Mouse (Mus musculus): ENCODE results near the gene Hspb9. TPM values are rescaled to one million over a fixed set of nuclear protein-coding genes. Genes with fewer than 3 reads are reported as not detected.

Gene Hspb9
- polyA plus RNA-seq, 1 experiment from 2014 or later: not detected

GRCm38 (mm10) chr11:100720345-100720744, 6.7 kb downstream of the Hspb9 start:
- no peaks in the 10 kb centered on the region for H3K27me3 ChIP-seq (ENCODE audit: control insufficient read depth, insufficient read depth, low read length)
- ATAC-seq (ENCODE audit: low FRiP score): no peak
- no peak overlapping the region for H3K4me3 ChIP-seq (replicated peaks; ENCODE audit: low read length)
- H3K36me3 ChIP-seq (replicated peaks; ENCODE audit: control insufficient read depth, insufficient read depth): peaks cover 39% of the 10 kb centered on the region
- no peak overlapping the region for H3K4me2 ChIP-seq (replicated peaks)
- H3K27ac ChIP-seq: peak overlapping the region; percentile 56; the same call in 1 of the 2 replicates
- no peak for DNase-seq (ENCODE audit: low spot score)
- 83% methylated on average over 5 of the region's 5 CpGs for WGBS
- H3K9me3 ChIP-seq (ENCODE audit: control insufficient read depth, low read length): no peaks in the 10 kb centered on the region
- no peak overlapping the region; the same call in 1 of the 2 replicates for H3K9ac ChIP-seq
- H3K4me1 ChIP-seq (replicated peaks; ENCODE audit: control insufficient read depth, insufficient read depth, low read length): peaks cover 8% of the 10 kb centered on the region

- Histone ChIP-seq H3K9ac (peak overlapping the region; percentile 20; the same call in 1 of the 2 replicates), H3K9me3 (ENCODE audit: control insufficient read depth, low read length) (no peaks in the 10 kb centered on the region), H3K4me1 (replicated peaks; ENCODE audit: control insufficient read depth, insufficient read depth, low read length) (peaks cover 8% of the 10 kb centered on the region), H3K36me3 (replicated peaks; ENCODE audit: control insufficient read depth, insufficient read depth) (peaks cover 30% of the 10 kb centered on the region), H3K4me2 (replicated peaks) (no peak overlapping the region), H3K27ac (peak overlapping the region; percentile 56), H3K27me3 (ENCODE audit: control insufficient read depth, insufficient read depth, low read length) (no peaks in the 10 kb centered on the region), H3K4me3 (replicated peaks; ENCODE audit: low read length) (no peak overlapping the region)
- no peak for DNase-seq (ENCODE audit: low spot score)
- no peak for ATAC-seq (ENCODE audit: low FRiP score)
- WGBS: 65% methylated on average over 4 of the region's 4 CpGs
These were observed 7.6 kb downstream of the Hspb9 start for GRCm38 (mm10) chr11:100721254-100721653.

- Histone ChIP-seq H3K4me2 (replicated peaks) (no peak overlapping the region), H3K36me3 (replicated peaks; ENCODE audit: control insufficient read depth, insufficient read depth) (peaks cover 24% of the 10 kb centered on the region), H3K4me1 (replicated peaks; ENCODE audit: control insufficient read depth, insufficient read depth, low read length) (peaks cover 8% of the 10 kb centered on the region), H3K9ac (peak overlapping the region; percentile 20; the same call in 1 of the 2 replicates), H3K27ac (peak overlapping the region; percentile 56; the same call in 1 of the 2 replicates), H3K4me3 (replicated peaks; ENCODE audit: low read length) (no peak overlapping the region), H3K9me3 (ENCODE audit: control insufficient read depth, low read length) (no peaks in the 10 kb centered on the region), H3K27me3 (ENCODE audit: control insufficient read depth, insufficient read depth, low read length) (no peaks in the 10 kb centered on the region)
- no peak for DNase-seq (ENCODE audit: low spot score)
- ATAC-seq (ENCODE audit: low FRiP score): no peak
- WGBS: 72% methylated on average over 8 of the region's 8 CpGs
These were observed 8.3 kb downstream of the Hspb9 start for GRCm38 (mm10) chr11:100721776-100722492.

GRCm38 (mm10) chr11:100722493-100723028, 8.9 kb downstream of the Hspb9 start:
- Histone ChIP-seq H3K4me1 (replicated peaks; ENCODE audit: control insufficient read depth, insufficient read depth, low read length) (peaks cover 8% of the 10 kb centered on the region), H3K36me3 (replicated peaks; ENCODE audit: control insufficient read depth, insufficient read depth) (peaks cover 17% of the 10 kb centered on the region), H3K9me3 (ENCODE audit: control insufficient read depth, low read length) (no peaks in the 10 kb centered on the region), H3K4me3 (replicated peaks; ENCODE audit: low read length) (no peak overlapping the region), H3K4me2 (replicated peaks) (no peak overlapping the region), H3K9ac (no peak overlapping the region), H3K27ac (no peak overlapping the region), H3K27me3 (ENCODE audit: control insufficient read depth, insufficient read depth, low read length) (no peaks in the 10 kb centered on the region)
- 62% methylated on average over 2 of the region's 2 CpGs for WGBS
- no peak for ATAC-seq (ENCODE audit: low FRiP score)
- no peak for DNase-seq (ENCODE audit: low spot score)

GRCm38 (mm10) chr11:100724919-100725512, 11.4 kb downstream of the Hspb9 start:
- H3K4me2 ChIP-seq (replicated peaks): no peak overlapping the region
- ATAC-seq (ENCODE audit: low FRiP score): no peak

GRCm38 (mm10) chr11:100727201-100727600, 13.6 kb downstream of the Hspb9 start:
- no peak for ATAC-seq (ENCODE audit: low FRiP score)
- DNase-seq (ENCODE audit: low spot score): no peak
- Histone ChIP-seq H3K4me2 (replicated peaks) (no peak overlapping the region), H3K4me3 (replicated peaks; ENCODE audit: low read length) (no peak overlapping the region), H3K9ac (no peak overlapping the region), H3K27ac (no peak overlapping the region), H3K4me1 (replicated peaks; ENCODE audit: control insufficient read depth, insufficient read depth, low read length) (peaks cover 4% of the 10 kb centered on the region; the same call in 1 of the 2 replicates), H3K27me3 (ENCODE audit: control insufficient read depth, insufficient read depth, low read length) (no peaks in the 10 kb centered on the region), H3K9me3 (ENCODE audit: control insufficient read depth, low read length) (no peaks in the 10 kb centered on the region), H3K36me3 (replicated peaks; ENCODE audit: control insufficient read depth, insufficient read depth) (peaks cover 13% of the 10 kb centered on the region)
- 91% methylated on average over 3 of the region's 3 CpGs for WGBS

More at GRCm38 (mm10) chr11:100724919-100725512, 11.4 kb downstream of the Hspb9 start:
- Histone ChIP-seq H3K4me1 (replicated peaks; ENCODE audit: control insufficient read depth, insufficient read depth, low read length) (peaks cover 8% of the 10 kb centered on the region), H3K27me3 (ENCODE audit: control insufficient read depth, insufficient read depth, low read length) (no peaks in the 10 kb centered on the region), H3K9ac (no peak overlapping the region), H3K27ac (no peak overlapping the region), H3K9me3 (ENCODE audit: control insufficient read depth, low read length) (no peaks in the 10 kb centered on the region), H3K4me3 (replicated peaks; ENCODE audit: low read length) (no peak overlapping the region), H3K36me3 (replicated peaks; ENCODE audit: control insufficient read depth, insufficient read depth) (peaks cover 13% of the 10 kb centered on the region)
- WGBS: 67% methylated on average over 5 of the region's 5 CpGs
- no peak for DNase-seq (ENCODE audit: low spot score)

GRCm38 (mm10) chr11:100728601-100729000, 15.0 kb downstream of the Hspb9 start:
- Histone ChIP-seq H3K4me1 (replicated peaks; ENCODE audit: control insufficient read depth, insufficient read depth, low read length) (no peaks in the 10 kb centered on the region), H3K4me3 (replicated peaks; ENCODE audit: low read length) (no peak overlapping the region), H3K36me3 (replicated peaks; ENCODE audit: control insufficient read depth, insufficient read depth) (peaks cover 13% of the 10 kb centered on the region), H3K27ac (no peak overlapping the region), H3K9me3 (ENCODE audit: control insufficient read depth, low read length) (no peaks in the 10 kb centered on the region), H3K27me3 (ENCODE audit: control insufficient read depth, insufficient read depth, low read length) (no peaks in the 10 kb centered on the region), H3K4me2 (replicated peaks) (no peak overlapping the region), H3K9ac (no peak overlapping the region)
- no peak for DNase-seq (ENCODE audit: low spot score)
- WGBS: 92% methylated on average over 6 of the region's 6 CpGs
- no peak for ATAC-seq (ENCODE audit: low FRiP score)

- Histone ChIP-seq H3K4me2 (replicated peaks) (no peak overlapping the region), H3K9ac (no peak overlapping the region), H3K9me3 (ENCODE audit: control insufficient read depth, low read length) (no peaks in the 10 kb centered on the region), H3K4me3 (replicated peaks; ENCODE audit: low read length) (no peak overlapping the region), H3K36me3 (replicated peaks; ENCODE audit: control insufficient read depth, insufficient read depth) (peaks cover 13% of the 10 kb centered on the region), H3K4me1 (replicated peaks; ENCODE audit: control insufficient read depth, insufficient read depth, low read length) (no peaks in the 10 kb centered on the region), H3K27ac (no peak overlapping the region), H3K27me3 (ENCODE audit: control insufficient read depth, insufficient read depth, low read length) (no peaks in the 10 kb centered on the region)
- WGBS: 90% methylated on average over 4 of the region's 4 CpGs
- DNase-seq (ENCODE audit: low spot score): no peak
- no peak for ATAC-seq (ENCODE audit: low FRiP score)
These were observed 16.3 kb downstream of the Hspb9 start for GRCm38 (mm10) chr11:100729976-100730375.

- Histone ChIP-seq H3K4me2 (replicated peaks) (no peak overlapping the region), H3K9ac (no peak overlapping the region), H3K9me3 (ENCODE audit: control insufficient read depth, low read length) (no peaks in the 10 kb centered on the region), H3K27ac (no peak overlapping the region), H3K27me3 (ENCODE audit: control insufficient read depth, insufficient read depth, low read length) (no peaks in the 10 kb centered on the region), H3K4me1 (replicated peaks; ENCODE audit: control insufficient read depth, insufficient read depth, low read length) (no peaks in the 10 kb centered on the region), H3K4me3 (replicated peaks; ENCODE audit: low read length) (no peak overlapping the region), H3K36me3 (replicated peaks; ENCODE audit: control insufficient read depth, insufficient read depth) (peaks cover 13% of the 10 kb centered on the region)
- DNase-seq (ENCODE audit: low spot score): no peak
- WGBS: 85% methylated on average over 6 of the region's 6 CpGs
- ATAC-seq (ENCODE audit: low FRiP score): no peak
These were observed 17.0 kb downstream of the Hspb9 start for GRCm38 (mm10) chr11:100730477-100731205.
